Mouse (Mus musculus): Measurements from ENCODE around the gene Zfp580.

DNA sequence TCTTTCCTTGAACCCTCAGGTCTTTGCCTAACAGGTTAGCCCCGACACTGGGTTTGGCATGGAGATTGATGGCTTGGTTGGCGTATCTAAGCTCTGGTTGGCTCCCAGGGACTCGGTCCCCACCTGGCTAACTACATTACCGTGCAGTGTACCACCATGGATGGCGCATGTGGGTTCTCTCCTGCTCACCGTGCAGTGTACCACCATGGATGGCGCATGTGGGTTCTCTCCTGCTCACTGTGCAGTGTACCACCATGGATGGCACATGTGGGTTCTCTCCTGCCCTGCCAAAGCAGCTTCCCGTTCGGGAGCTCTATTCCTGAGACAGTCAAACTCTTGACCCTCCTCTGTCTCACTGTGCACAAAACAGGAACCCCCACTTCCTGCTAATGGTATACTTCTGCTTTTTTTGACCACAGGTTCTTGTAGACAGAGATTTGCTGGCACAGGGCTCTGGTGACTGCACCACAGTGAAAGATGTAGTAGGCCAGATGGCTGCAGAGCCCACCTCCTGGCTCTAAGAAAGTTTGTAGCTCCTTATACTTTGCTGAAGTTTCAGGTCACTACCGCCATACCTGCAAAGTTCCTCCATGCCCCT, 49.8 kb downstream of the Zfp580 start:
- TF ChIP-seq POLR2A (IDR thresholded peaks at IDR 0.05; ENCODE audit: low read depth, low read length): no peak
- no peak for TF ChIP-seq CTCF (IDR thresholded peaks at IDR 0.05; ENCODE audit: borderline replicate concordance, insufficient read depth, low read length)
